Mouse (Mus musculus) MEL (cell line): ENCODE measurements around the gene Rnpepl1.

ENCODE experiments used
- EP300 ChIP-seq, 2 experiments: IDR thresholded peaks; 2 replicates each; pipeline ENCODE4 v1.6.1; 2011; ENCODE audit warnings: improper control_type of control experiment in 2 of 2, low read length in 2 of 2, low read depth in 1 of 2, mild to moderate bottlenecking in 1 of 2
- MXI1 ChIP-seq: IDR thresholded peaks from 2 replicates; pipeline ENCODE4 v1.6.1; 2011; ENCODE audit warnings: mild to moderate bottlenecking, low read depth, low read length, improper control_type of control experiment
- POLR2A ChIP-seq, 2 experiments: IDR thresholded peaks; 2 replicates each; pipeline ENCODE4 v1.6.1; 2011 to 2012; ENCODE audit warnings: low read length in 2 of 2, mild to moderate bottlenecking in 2 of 2, control low read depth in 1 of 2, improper control_type of control experiment in 1 of 2, low read depth in 1 of 2, moderate library complexity in 1 of 2; ENCODE audit not compliant: control insufficient read depth in 1 of 2, insufficient read depth in 1 of 2, poor library complexity in 1 of 2
- ZNF384 ChIP-seq: IDR thresholded peaks from 2 replicates; pipeline ENCODE4 v1.6.1; 2012; ENCODE audit warnings: low read depth, mild to moderate bottlenecking, inconsistent platforms, low read length, improper control_type of control experiment

GRCm38 (mm10) chr1:92936467-92936866 lies 25.9 kb downstream of the Rnpepl1 start:
- TF ChIP-seq POLR2A (IDR thresholded peaks at IDR 0.05; ENCODE audit: control insufficient read depth in 1 of 2, insufficient read depth in 1 of 2, low read depth in 1 of 2, low read length in 2 of 2, poor library complexity in 1 of 2) (no peak), MXI1 (no peak), ZNF384 (no peak), EP300 (IDR thresholded peaks at IDR 0.05; ENCODE audit: low read depth in 1 of 2, low read length in 2 of 2) (no peak)
